Mouse (Mus musculus): ENCODE measurements around the gene Ttbk2. TPM values are rescaled to one million over a fixed set of nuclear protein-coding genes. Genes with fewer than 3 reads are reported as not detected.

Ttbk2 gene
- total RNA-seq (2023) = 10 to 100 TPM; 10.1 to 12.0 TPM

DNA sequence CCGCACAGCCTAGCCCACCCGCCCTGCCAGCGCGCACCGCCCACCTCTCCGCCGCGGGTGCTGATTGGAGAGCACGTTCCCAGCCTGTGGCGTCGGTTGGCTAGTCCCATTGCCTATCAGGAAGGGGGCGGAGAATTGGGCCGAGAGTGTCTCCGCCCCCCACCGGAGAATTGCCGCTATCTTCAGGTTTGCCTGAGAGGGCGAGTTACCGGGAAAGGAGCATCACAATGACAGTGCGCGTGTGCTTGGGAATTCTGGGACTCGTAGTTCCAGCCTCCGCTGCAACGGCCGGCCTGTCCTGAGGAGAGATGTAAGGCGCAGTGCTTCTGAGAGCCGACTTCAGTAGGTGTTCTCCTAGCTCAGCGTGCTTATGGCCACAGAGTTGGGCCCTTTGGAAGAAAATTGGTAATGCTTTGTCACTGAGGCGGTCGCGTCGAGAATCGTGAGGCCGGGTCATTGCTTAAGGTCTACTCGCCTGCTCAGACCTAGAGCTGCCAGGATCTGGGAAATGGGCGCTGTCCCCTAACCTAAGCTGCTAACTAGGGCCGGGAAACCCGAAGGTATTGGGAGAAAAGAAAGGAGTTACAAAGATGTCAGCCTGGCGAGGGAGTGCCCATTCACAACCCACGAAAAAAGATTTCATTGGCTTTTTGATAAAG is at the start of gene Ttbk2:
Ttbk2 (minus strand) TSS at position 181 of the 659 bp plus-strand sequence.

DNA sequence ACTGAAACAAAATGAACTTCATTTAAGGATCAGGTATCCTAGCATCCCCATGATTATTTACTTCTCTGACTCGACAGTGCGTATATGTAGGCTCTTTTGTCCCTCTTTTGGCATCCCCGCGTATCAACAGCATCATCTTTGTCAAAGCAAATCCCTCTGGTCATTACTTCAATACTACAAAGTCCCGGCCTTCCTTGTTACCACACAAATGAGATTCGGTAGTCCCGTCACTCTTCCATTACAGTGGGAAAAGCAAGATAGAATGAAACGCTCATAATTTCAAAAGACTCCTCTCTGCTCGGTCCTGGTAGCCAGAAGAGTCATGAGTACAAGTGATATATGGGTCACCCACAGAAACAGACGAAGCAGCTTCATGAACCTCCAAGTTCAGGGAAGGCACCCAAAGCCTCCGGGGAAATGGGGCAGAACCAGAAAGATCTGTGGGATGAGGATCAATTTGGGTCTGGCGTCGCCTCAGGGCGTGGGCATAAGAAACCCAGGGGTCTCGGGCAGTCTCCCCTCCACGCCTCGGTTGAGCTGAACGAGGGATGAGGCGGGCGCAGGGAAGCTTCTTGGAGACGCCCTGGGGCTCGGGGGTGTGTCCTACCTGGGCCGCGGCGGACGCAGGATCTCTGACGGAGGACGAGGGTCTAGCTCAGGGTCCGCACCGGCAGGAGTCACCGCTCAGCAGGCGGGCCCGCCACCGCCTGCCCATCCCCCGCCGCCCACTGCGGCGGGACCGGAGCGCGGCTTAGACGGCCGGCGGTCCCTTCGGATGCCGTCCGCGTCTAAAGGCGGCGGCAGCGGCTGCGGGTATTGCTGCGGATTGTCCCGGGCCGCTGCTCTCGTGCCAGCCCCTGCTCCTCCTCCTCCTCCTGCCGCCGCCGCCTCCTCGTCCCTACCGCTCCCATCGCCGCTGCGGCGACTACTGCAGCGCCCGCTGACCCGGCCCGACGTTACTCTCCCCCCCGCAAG is 668 bp downstream of the Ttbk2 start, which contains the start of gene Cdan1:
Cdan1 (minus strand) TSS at position 680 of the 975 bp plus-strand sequence.

Other genes with a start within 250 kb of the Ttbk2 start
- gene Haus2, start 241.2 kb downstream of the Ttbk2 start, total RNA-seq (2023) = 10 to 100 TPM; 20.8 to 23.4 TPM
- gene Lrrc57, start 241.1 kb downstream of the Ttbk2 start, total RNA-seq (2023) = 10 to 100 TPM; 27.3 to 33.8 TPM
- under 1 TPM; 0.70 to 0.77 TPM for gene Stard9, start 221.5 kb downstream of the Ttbk2 start, total RNA-seq (2023)
- 10 to 100 TPM; 45.1 to 53.0 TPM for gene Cdan1, start 476 bp downstream of the Ttbk2 start, total RNA-seq (2023)
- 10 to 100 TPM; 72.1 to 73.0 TPM for gene Ubr1, start 120.1 kb upstream of the Ttbk2 start, total RNA-seq (2023)
- 10 to 100 TPM; 21.9 to 30.0 TPM for gene Tmem62, start 126.4 kb upstream of the Ttbk2 start, total RNA-seq (2023)
- 10 to 100 TPM; 92.0 to 94.1 TPM for gene Ccndbp1, start 157.8 kb upstream of the Ttbk2 start, total RNA-seq (2023)
- not detected for gene Epb42, start 186.5 kb upstream of the Ttbk2 start, total RNA-seq (2023)
- gene Tgm5, start 235.2 kb upstream of the Ttbk2 start, total RNA-seq (2023) = not detected

Data from B cell, adult 67 days (primary cell).